Mouse (Mus musculus): ENCODE measurements around the gene B4galt2.

B4galt2 gene

DNA sequence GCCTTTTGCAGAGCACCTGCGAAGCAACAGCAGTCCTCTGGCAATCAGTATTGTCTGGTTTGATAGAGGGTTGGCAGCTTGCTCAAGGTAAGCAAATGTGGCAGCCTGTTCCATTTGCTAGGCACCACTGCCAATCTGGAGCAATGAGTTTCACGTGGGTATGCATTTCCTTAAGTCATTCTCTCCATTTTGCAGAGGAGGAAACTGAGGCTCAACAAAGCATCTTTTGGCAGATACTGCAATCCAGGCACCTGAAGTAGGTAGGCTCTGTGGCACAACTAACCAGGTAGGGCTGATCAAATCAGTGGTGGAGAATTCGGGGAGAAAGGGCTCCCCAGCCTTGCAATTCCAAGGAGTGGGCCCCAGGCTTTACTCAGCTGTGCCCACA is 48.8 kb downstream of the B4galt2 start, which contains the start of gene Slc6a9:
Gene Slc6a9 (plus strand): TSS at position 50 of the 388 bp plus-strand sequence.
- DNase-seq, result no peak

DNA sequence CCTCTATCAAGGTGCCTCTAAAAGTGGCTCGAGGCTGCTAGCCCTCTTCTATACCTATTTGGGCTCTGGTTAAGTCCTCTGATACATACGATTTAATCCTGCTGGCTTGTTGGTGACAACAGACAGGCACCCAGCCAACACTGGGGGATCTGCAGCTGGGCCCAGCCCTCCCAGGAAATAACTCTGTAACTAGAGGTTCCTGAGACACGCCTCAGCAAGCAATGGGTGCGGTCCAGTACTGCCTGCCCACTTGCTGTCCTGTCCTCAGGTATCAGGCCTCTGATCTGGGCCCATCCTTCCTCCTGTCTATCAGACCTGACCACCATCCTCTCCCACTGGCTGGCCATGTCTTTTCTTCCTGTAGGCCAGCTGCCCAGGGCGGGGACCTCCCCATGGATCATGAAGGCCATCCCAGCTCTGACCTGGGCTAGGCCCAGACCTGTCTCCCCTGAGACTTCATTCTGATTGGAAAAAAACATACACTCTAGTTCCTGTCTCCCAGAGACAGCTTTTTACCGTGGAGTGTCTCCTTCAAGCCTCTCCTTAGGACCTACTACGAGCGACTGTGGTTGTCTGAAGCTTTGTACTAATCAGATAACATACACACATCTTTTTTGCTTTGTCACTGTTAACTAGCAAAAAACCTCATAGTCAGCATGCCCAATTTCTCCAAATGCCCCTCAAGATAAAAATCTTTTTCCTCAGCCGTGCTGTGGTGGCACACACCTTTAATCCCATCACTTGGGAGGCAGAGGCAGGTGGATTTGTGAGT is 51.2 kb downstream of the B4galt2 start:
- DNase-seq, result no peak

GRCm38 (mm10) chr4:117831499-117831898 is 51.8 kb downstream of the B4galt2 start:
- DNase-seq, result no peak

GRCm38 (mm10) chr4:117830801-117831200 is 52.5 kb downstream of the B4galt2 start:
- no peak for DNase-seq

GRCm38 (mm10) chr4:117830124-117830551 is 53.1 kb downstream of the B4galt2 start:
- DNase-seq, result no peak

DNA sequence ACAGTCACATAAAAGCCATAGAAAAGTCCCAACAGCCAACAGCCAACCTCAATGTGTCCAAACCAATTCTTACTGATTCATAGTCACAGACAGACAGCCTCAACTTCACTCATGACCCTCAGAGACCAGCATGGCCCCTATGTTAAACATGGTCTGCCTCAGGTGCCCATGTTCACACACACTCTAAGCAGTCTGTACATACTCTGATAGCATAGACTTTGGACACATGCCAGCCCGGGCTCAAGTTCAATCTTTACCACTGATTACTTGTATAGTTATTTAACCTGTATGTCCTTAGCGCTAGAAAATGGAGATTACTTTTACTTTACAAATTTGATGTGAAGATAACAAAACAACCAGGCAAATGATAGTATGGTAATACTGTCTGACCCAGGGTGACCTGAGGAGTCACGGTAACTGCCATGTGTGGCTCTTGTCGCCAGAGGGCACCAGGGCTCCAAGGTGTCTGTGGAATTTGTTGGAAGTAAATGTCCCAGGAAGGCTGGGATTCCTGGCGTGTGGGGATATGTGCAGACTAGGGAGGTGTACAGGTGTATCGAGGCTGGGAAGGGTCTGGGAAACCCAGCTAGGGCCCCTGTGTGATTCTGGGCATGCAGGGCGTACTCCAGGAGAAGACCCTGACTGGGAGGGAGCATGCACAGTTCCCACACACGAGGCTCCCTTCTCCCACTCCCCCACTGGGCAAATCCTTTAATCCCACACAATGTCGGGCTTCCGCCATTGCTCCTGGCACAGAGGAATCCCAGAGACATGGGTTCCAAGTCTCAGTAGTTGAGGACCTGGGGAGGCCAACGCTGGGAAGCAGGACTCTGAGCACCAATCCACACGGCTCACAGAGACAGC is 53.8 kb downstream of the B4galt2 start:
- no peak for DNase-seq

GRCm38 (mm10) chr4:117828572-117829145 is 54.6 kb downstream of the B4galt2 start:
- no peak for DNase-seq

All from thymus, adult 18-20 months (tissue).